ENCODE assay signal across 22 mouse cellular contexts in the genomic region with DNA sequence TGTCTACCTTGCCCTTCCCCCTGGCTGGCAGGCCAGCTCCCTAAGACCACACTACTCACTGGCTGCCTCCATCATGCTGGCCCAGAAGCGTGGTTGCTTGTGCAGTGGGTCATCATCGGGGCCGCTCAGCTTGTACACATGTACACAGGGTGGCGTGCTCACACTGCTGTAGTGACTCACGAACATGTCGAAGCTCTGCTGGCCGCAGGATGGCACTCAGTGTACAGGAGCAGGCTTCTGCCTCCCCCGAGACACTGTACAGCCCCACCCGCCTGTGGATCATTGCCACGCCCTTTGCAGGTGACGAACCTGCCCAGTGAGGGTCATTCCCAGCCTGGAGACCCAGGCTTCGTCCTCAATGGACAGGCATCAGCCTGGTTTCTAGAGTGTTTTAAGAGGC. TPM values are rescaled to one million over a fixed set of nuclear protein-coding genes. Genes with fewer than 3 reads are reported as not detected.
DNase-seq lines count a peak whose midpoint lies in the region; ATAC-seq and TF ChIP-seq lines count a peak whose summit lies in the region.
"Had no signal": no experiment of that assay in that cellular context is flagged by ENCODE, and none has a peak within 500 bp of the region (broad histone marks: within the 10 kb centered on the region; RNA-seq: fewer than 3 reads in every experiment).

No protein-coding gene starts in this region.

- 92% methylated on average over 12 of the region's 12 CpGs for WGBS in embryonic facial prominence, embryonic 13.5 days
- 92% methylated on average over 12 of the region's 12 CpGs for WGBS in embryonic facial prominence, embryonic 10.5 days
- WGBS in liver, embryonic 12.5 days (ENCODE audit: insufficient replicate concordance) = 78% methylated on average over 12 of the region's 12 CpGs
- 84% methylated on average over 12 of the region's 12 CpGs for WGBS in liver, embryonic 11.5 days
- 84% methylated on average over 12 of the region's 12 CpGs for WGBS in intestine, embryonic 16.5 days
- 78% methylated on average over 12 of the region's 12 CpGs for WGBS in stomach, postnatal 0 days

- TF ChIP-seq EP300 in stomach, postnatal 0 days (optimal IDR thresholded peaks at IDR 0.05) = no peak

- no peak overlapping the region for H3K27ac ChIP-seq in embryonic facial prominence, embryonic 13.5 days
- H3K27ac ChIP-seq in embryonic facial prominence, embryonic 10.5 days (replicated peaks) = no peak overlapping the region
- no peak overlapping the region for H3K27ac ChIP-seq in liver, embryonic 12.5 days
- H3K27ac ChIP-seq in liver, embryonic 11.5 days (ENCODE audit: low read depth, low read length) = no peak overlapping the region
- H3K27ac ChIP-seq in intestine, embryonic 16.5 days (ENCODE audit: low read length) = no peak overlapping the region
- no peak overlapping the region for H3K27ac ChIP-seq in stomach, postnatal 0 days (replicated peaks)
- H3K27ac ChIP-seq: heart, embryonic 10.5 days; hindbrain, embryonic 14.5 days; liver, embryonic 13.5 days had no signal

- peak; percentile 16; the same call in 1 of the 2 replicates for ATAC-seq in embryonic facial prominence, embryonic 13.5 days (ENCODE audit: insufficient number of reproducible peaks, insufficient read depth, low FRiP score, low TSS enrichment, low read depth)
- 0 out of 2 replicates have a peak, but pooled peaks have one; percentile 6 for ATAC-seq in liver, embryonic 12.5 days
- ATAC-seq in liver, embryonic 11.5 days (replicated peaks; ENCODE audit: low FRiP score) = no peak
- peak; percentile 36 for ATAC-seq in intestine, embryonic 16.5 days
- 0 out of 2 replicates have a peak, but pooled peaks have one; percentile 9 for ATAC-seq in stomach, postnatal 0 days (ENCODE audit: low FRiP score, low TSS enrichment)
- ATAC-seq: activated CD4-positive, CD25-positive, alpha-beta regulatory T cell, adult 4 months; forebrain, embryonic 14.5 days had no signal

- H3K4me3 ChIP-seq in embryonic facial prominence, embryonic 13.5 days = no peak overlapping the region
- no peak overlapping the region for H3K4me3 ChIP-seq in embryonic facial prominence, embryonic 10.5 days
- no peak overlapping the region for H3K4me3 ChIP-seq in liver, embryonic 12.5 days
- H3K4me3 ChIP-seq in liver, embryonic 11.5 days (ENCODE audit: low read depth, low read length) = no peak overlapping the region
- H3K4me3 ChIP-seq in intestine, embryonic 16.5 days (ENCODE audit: low read length) = no peak overlapping the region
- H3K4me3 ChIP-seq in stomach, postnatal 0 days (ENCODE audit: low read depth, low read length) = no peak overlapping the region
- H3K4me3 ChIP-seq: heart, embryonic 10.5 days; liver, embryonic 13.5 days had no signal

- no peak overlapping the region for H3K9ac ChIP-seq in embryonic facial prominence, embryonic 13.5 days
- no peak overlapping the region for H3K9ac ChIP-seq in liver, embryonic 12.5 days
- no peak overlapping the region for H3K9ac ChIP-seq in liver, embryonic 11.5 days (ENCODE audit: low read depth, low read length)
- 0 out of 2 replicates have a peak overlapping the region, but pooled peaks have one; percentile 14 for H3K9ac ChIP-seq in intestine, embryonic 16.5 days (ENCODE audit: low read depth, low read length)
- no peak overlapping the region for H3K9ac ChIP-seq in stomach, postnatal 0 days (ENCODE audit: low read length)
- H3K9ac ChIP-seq: hindbrain, embryonic 14.5 days; liver, embryonic 13.5 days had no signal

- no peaks in the 10 kb centered on the region for H3K27me3 ChIP-seq in embryonic facial prominence, embryonic 13.5 days
- H3K27me3 ChIP-seq in embryonic facial prominence, embryonic 10.5 days (replicated peaks; ENCODE audit: low read depth, poor library complexity, severe bottlenecking) = no peaks in the 10 kb centered on the region
- H3K27me3 ChIP-seq in liver, embryonic 12.5 days (replicated peaks) = no peaks in the 10 kb centered on the region
- H3K27me3 ChIP-seq in liver, embryonic 11.5 days (replicated peaks; ENCODE audit: control insufficient read depth, insufficient read depth, low read length) = no peaks in the 10 kb centered on the region
- no peaks in the 10 kb centered on the region for H3K27me3 ChIP-seq in intestine, embryonic 16.5 days (replicated peaks; ENCODE audit: control insufficient read depth, insufficient read depth, low read length)
- H3K27me3 ChIP-seq in stomach, postnatal 0 days (ENCODE audit: control insufficient read depth, insufficient read depth, low read length) = no peaks in the 10 kb centered on the region
- H3K27me3 ChIP-seq: CH12.LX; liver, embryonic 13.5 days had no signal

- H3K36me3 ChIP-seq in embryonic facial prominence, embryonic 13.5 days = peaks cover 99% of the 10 kb centered on the region
- peaks cover 100% of the 10 kb centered on the region for H3K36me3 ChIP-seq in embryonic facial prominence, embryonic 10.5 days (replicated peaks)
- peaks cover 99% of the 10 kb centered on the region for H3K36me3 ChIP-seq in liver, embryonic 12.5 days
- H3K36me3 ChIP-seq in liver, embryonic 11.5 days (ENCODE audit: control insufficient read depth, insufficient read depth, low read length) = peaks cover 53% of the 10 kb centered on the region
- peaks cover 34% of the 10 kb centered on the region for H3K36me3 ChIP-seq in intestine, embryonic 16.5 days (ENCODE audit: control insufficient read depth, insufficient read depth, low read length)
- peaks cover 26% of the 10 kb centered on the region for H3K36me3 ChIP-seq in stomach, postnatal 0 days (ENCODE audit: control insufficient read depth, insufficient read depth, low read length)

- no peak for DNase-seq in embryonic facial prominence, embryonic 10.5 days (ENCODE audit: low spot score)
- no peak for DNase-seq in liver, embryonic 11.5 days (ENCODE audit: low spot score)
- no peak for DNase-seq in stomach, postnatal 0 days (ENCODE audit: low spot score)
- no peak for DNase-seq in thymus, postnatal 4 days
- DNase-seq: adrenal gland, adult 2 months; adrenal gland, postnatal 36 days; cerebellum, adult 2 months; cerebellum, postnatal 14 days; gastrocnemius, postnatal 25 days; heart, adult 11 months; heart, postnatal 4 days; layer of hippocampus, adult 9-11 months; liver, embryonic 13.5 days; midbrain, embryonic 14.5 days had no signal

- no peaks in the 10 kb centered on the region for H3K4me1 ChIP-seq in embryonic facial prominence, embryonic 13.5 days
- no peaks in the 10 kb centered on the region for H3K4me1 ChIP-seq in embryonic facial prominence, embryonic 10.5 days
- no peaks in the 10 kb centered on the region for H3K4me1 ChIP-seq in liver, embryonic 12.5 days
- no peaks in the 10 kb centered on the region for H3K4me1 ChIP-seq in liver, embryonic 11.5 days (replicated peaks; ENCODE audit: control insufficient read depth, insufficient read depth, low read length)
- H3K4me1 ChIP-seq in intestine, embryonic 16.5 days (ENCODE audit: control insufficient read depth, insufficient read depth, low read length) = peaks cover 7% of the 10 kb centered on the region
- no peaks in the 10 kb centered on the region for H3K4me1 ChIP-seq in stomach, postnatal 0 days (replicated peaks; ENCODE audit: control insufficient read depth, insufficient read depth)
- H3K4me1 ChIP-seq: heart, embryonic 10.5 days; liver, embryonic 13.5 days had no signal

- no peak overlapping the region for H3K4me2 ChIP-seq in embryonic facial prominence, embryonic 13.5 days
- H3K4me2 ChIP-seq in liver, embryonic 12.5 days = no peak overlapping the region
- H3K4me2 ChIP-seq in liver, embryonic 11.5 days = no peak overlapping the region
- H3K4me2 ChIP-seq in intestine, embryonic 16.5 days (ENCODE audit: low read depth, low read length) = no peak overlapping the region
- H3K4me2 ChIP-seq in stomach, postnatal 0 days (replicated peaks; ENCODE audit: low read depth) = no peak overlapping the region
- H3K4me2 ChIP-seq: hindbrain, embryonic 14.5 days; liver, embryonic 13.5 days had no signal

- TF ChIP-seq CTCF in stomach, postnatal 0 days (IDR thresholded peaks at IDR 0.05; ENCODE audit: low read depth) = peak; percentile 46

- H3K9me3 ChIP-seq in embryonic facial prominence, embryonic 13.5 days = no peaks in the 10 kb centered on the region
- H3K9me3 ChIP-seq in embryonic facial prominence, embryonic 10.5 days = peaks cover 7% of the 10 kb centered on the region; the same call in 1 of the 2 replicates
- no peaks in the 10 kb centered on the region for H3K9me3 ChIP-seq in liver, embryonic 12.5 days (replicated peaks)
- H3K9me3 ChIP-seq in liver, embryonic 11.5 days (ENCODE audit: control insufficient read depth, low read length) = no peaks in the 10 kb centered on the region
- no peaks in the 10 kb centered on the region for H3K9me3 ChIP-seq in intestine, embryonic 16.5 days (ENCODE audit: control insufficient read depth, low read length)
- no peaks in the 10 kb centered on the region for H3K9me3 ChIP-seq in stomach, postnatal 0 days (ENCODE audit: control insufficient read depth, low read length)
- H3K9me3 ChIP-seq: heart, embryonic 10.5 days; liver, embryonic 13.5 days had no signal

RNA-seq across cellular contexts. Expression of a gene that starts 10.6 kb away (rescaled TPM):
- 86.3 and 91.0 TPM in 2 replicates for polyA plus RNA-seq in embryonic facial prominence, embryonic 13.5 days (2015; fragmentation: Nextera tagmentation; extraction: Ambion mirVana)
- polyA plus RNA-seq in embryonic facial prominence, embryonic 10.5 days (2016; fragmentation: Nextera tagmentation; extraction: Ambion mirVana) = 71.0 and 71.3 TPM in 2 replicates
- 66.2 and 71.0 TPM in 2 replicates for polyA plus RNA-seq in liver, embryonic 12.5 days (2016; fragmentation: Nextera tagmentation; extraction: Ambion mirVana)
- polyA plus RNA-seq in liver, embryonic 11.5 days (2014; fragmentation: Nextera tagmentation; extraction: Ambion mirVana) = 98.7 and 102 TPM in 2 replicates
- 119 and 121 TPM in 2 replicates for polyA plus RNA-seq in intestine, embryonic 16.5 days (2015; fragmentation: Nextera tagmentation; extraction: Ambion mirVana)
- 77.0 and 83.0 TPM in 2 replicates for polyA plus RNA-seq in stomach, postnatal 0 days (2015; fragmentation: Nextera tagmentation; extraction: Ambion mirVana)

RNA-seq across cellular contexts. Expression of a gene that starts 24.3 kb away (rescaled TPM):
- polyA plus RNA-seq in embryonic facial prominence, embryonic 13.5 days (2015; fragmentation: Nextera tagmentation; extraction: Ambion mirVana) = 34.9 and 37.5 TPM in 2 replicates
- 48.3 and 50.2 TPM in 2 replicates for polyA plus RNA-seq in embryonic facial prominence, embryonic 10.5 days (2016; fragmentation: Nextera tagmentation; extraction: Ambion mirVana)
- polyA plus RNA-seq in liver, embryonic 12.5 days (2016; fragmentation: Nextera tagmentation; extraction: Ambion mirVana) = 27.1 and 28.5 TPM in 2 replicates
- 38.8 and 39.6 TPM in 2 replicates for polyA plus RNA-seq in liver, embryonic 11.5 days (2014; fragmentation: Nextera tagmentation; extraction: Ambion mirVana)
- polyA plus RNA-seq in intestine, embryonic 16.5 days (2015; fragmentation: Nextera tagmentation; extraction: Ambion mirVana) = 33.5 and 35.1 TPM in 2 replicates
- 13.8 and 14.0 TPM in 2 replicates for polyA plus RNA-seq in stomach, postnatal 0 days (2015; fragmentation: Nextera tagmentation; extraction: Ambion mirVana)

RNA-seq across cellular contexts. Expression of a gene that starts 32.1 kb away (rescaled TPM):
- polyA plus RNA-seq in embryonic facial prominence, embryonic 13.5 days (2015; fragmentation: Nextera tagmentation; extraction: Ambion mirVana) = 13.8 and 13.9 TPM in 2 replicates
- polyA plus RNA-seq in embryonic facial prominence, embryonic 10.5 days (2016; fragmentation: Nextera tagmentation; extraction: Ambion mirVana) = 10.3 and 11.7 TPM in 2 replicates
- polyA plus RNA-seq in liver, embryonic 12.5 days (2016; fragmentation: Nextera tagmentation; extraction: Ambion mirVana) = 3.7 TPM in 2 replicates
- 6.8 and 7.5 TPM in 2 replicates for polyA plus RNA-seq in liver, embryonic 11.5 days (2014; fragmentation: Nextera tagmentation; extraction: Ambion mirVana)
- 10.6 and 12.7 TPM in 2 replicates for polyA plus RNA-seq in intestine, embryonic 16.5 days (2015; fragmentation: Nextera tagmentation; extraction: Ambion mirVana)
- polyA plus RNA-seq in stomach, postnatal 0 days (2015; fragmentation: Nextera tagmentation; extraction: Ambion mirVana) = 4.4 and 5.2 TPM in 2 replicates

RNA-seq across cellular contexts. Expression of a gene that starts 54.2 kb away (rescaled TPM):
- polyA plus RNA-seq in embryonic facial prominence, embryonic 13.5 days (2015; fragmentation: Nextera tagmentation; extraction: Ambion mirVana) = 2.4 and 2.5 TPM in 2 replicates
- polyA plus RNA-seq in embryonic facial prominence, embryonic 10.5 days (2016; fragmentation: Nextera tagmentation; extraction: Ambion mirVana) = 1.0 and 1.1 TPM in 2 replicates
- 1.5 and 1.7 TPM in 2 replicates for polyA plus RNA-seq in liver, embryonic 12.5 days (2016; fragmentation: Nextera tagmentation; extraction: Ambion mirVana)
- polyA plus RNA-seq in liver, embryonic 11.5 days (2014; fragmentation: Nextera tagmentation; extraction: Ambion mirVana) = 1.4 and 1.5 TPM in 2 replicates
- polyA plus RNA-seq in intestine, embryonic 16.5 days (2015; fragmentation: Nextera tagmentation; extraction: Ambion mirVana) = 0.81 and 0.99 TPM in 2 replicates
- 0.31 and 0.39 TPM in 2 replicates for polyA plus RNA-seq in stomach, postnatal 0 days (2015; fragmentation: Nextera tagmentation; extraction: Ambion mirVana)
- polyA plus RNA-seq: activated CD4-positive, CD25-positive, alpha-beta regulatory T cell, adult 4 months had no signal
